Mouse (Mus musculus) urinary bladder, postnatal 0 days (tissue): ENCODE measurements around the gene Hsf4. TPM values are rescaled to one million over a fixed set of nuclear protein-coding genes. Genes with fewer than 3 reads are reported as not detected.
A peak's percentile ranks its signal among the peaks of the same experiment; 100 is the strongest.

Source experiments
- microRNA counts: library from miRNA; unstranded; fragments of <30 nt; microRNA quantifications from one replicate; lab custom pipeline; 2016
- microRNA-seq: library from miRNA; unstranded; fragments of <30 nt; microRNA quantifications from one replicate; pipeline ENCODE4, GENCODE M21; 2016
- polyA plus RNA-seq: library from polyadenylated mRNA; unstranded; fragments of >200 nt; fragmentation: Nextera tagmentation; extraction: Ambion mirVana; gene quantifications from 2 replicates; pipeline ENCODE4 v1.2.1, GENCODE M21; 2015

Gene Hsf4
- polyA plus RNA-seq: 0.30 and 0.31 TPM in 2 replicates

DNA sequence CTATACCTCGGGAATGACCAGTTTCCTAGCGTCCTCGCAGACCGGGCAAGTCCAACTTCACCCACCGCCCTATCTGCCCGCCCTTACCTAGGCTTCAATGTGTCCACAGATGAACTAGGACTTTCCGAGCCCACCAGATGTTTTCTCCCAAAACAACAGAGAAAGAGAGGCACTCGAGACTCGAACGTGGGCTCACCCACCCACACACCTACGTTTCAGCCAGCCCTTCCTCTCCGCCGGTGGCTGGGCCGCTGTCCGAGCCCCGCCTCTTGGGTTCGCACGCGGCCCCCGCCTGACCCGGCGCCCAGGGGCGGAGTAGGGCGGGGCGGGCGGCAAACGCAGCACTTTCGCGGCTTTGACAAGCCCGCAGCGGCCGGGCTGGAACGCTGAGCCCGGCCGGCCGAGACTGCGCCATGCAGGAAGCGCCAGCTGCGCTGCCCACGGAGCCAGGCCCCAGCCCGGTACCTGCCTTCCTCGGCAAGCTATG lies at the start of gene Hsf4:
TSS of gene Hsf4 (plus strand) at position 341 of the 487 bp plus-strand sequence.

DNA sequence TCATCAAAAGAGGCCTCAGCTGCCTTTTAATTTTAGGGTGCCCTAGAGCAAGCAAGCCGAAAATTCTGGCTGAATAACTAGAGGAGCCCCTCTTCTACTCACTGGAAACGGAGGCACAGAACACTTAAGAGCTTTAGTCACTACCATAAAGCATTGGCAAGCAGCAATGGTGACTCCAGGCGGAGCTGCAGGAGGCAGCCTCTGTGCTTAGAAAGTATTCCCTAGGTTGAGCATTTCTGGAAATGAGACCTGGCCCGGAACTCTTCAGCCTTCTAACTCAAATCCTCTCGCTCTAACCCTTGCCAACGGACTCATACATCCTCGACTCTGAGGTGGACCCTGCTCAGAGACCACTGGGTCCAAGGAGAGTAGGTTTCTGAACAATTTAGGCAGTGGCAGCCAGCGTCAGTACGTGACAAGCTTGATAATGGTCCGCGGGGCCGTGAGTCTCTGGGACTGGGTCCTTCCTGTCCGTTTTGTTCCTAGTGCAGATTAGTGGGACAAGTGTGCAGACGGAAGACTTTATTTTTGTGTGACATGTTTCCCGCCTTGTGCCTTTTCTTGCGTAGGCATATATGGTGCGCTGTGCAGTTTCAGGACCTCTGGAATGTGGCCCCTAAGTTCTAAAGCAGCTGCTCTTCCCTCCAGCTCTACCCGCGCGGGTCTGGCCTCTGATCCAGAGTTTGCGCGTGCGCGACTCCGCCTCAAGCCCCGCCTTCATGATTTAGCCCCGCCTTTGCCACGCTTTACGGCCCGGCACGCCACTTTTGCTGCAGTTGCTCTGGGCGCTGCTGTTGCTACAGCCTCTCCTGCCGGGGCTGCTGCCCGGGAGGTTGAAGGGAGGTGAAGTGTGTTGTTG lies 45.0 kb upstream of the Hsf4 start, which contains the start of gene D230025D16Rik:
TSS of gene D230025D16Rik (plus strand) at position 733 of the 859 bp plus-strand sequence.

DNA sequence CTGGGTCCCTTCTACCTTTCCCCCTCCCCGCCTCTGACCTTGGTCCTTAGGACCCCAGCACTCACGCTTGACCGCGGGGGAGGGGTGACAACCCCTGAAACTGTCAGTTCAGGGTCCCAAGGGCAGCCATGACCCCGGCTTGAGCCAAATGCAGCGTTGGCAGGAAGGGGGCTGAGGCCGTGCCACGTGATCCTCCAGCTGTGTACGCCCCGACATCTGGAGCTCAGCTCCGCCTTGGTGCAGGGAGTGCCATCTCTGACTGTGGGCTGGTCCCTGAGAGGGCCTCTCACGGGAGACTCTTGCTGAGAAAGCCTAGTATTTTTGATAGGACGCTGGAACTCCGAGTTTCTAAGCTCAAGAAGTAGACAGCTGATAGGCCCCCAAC lies 14.6 kb upstream of the Hsf4 start, which contains the start of gene B3gnt9:
TSS of gene B3gnt9 (minus strand) at position 188 of the 385 bp plus-strand sequence.

DNA sequence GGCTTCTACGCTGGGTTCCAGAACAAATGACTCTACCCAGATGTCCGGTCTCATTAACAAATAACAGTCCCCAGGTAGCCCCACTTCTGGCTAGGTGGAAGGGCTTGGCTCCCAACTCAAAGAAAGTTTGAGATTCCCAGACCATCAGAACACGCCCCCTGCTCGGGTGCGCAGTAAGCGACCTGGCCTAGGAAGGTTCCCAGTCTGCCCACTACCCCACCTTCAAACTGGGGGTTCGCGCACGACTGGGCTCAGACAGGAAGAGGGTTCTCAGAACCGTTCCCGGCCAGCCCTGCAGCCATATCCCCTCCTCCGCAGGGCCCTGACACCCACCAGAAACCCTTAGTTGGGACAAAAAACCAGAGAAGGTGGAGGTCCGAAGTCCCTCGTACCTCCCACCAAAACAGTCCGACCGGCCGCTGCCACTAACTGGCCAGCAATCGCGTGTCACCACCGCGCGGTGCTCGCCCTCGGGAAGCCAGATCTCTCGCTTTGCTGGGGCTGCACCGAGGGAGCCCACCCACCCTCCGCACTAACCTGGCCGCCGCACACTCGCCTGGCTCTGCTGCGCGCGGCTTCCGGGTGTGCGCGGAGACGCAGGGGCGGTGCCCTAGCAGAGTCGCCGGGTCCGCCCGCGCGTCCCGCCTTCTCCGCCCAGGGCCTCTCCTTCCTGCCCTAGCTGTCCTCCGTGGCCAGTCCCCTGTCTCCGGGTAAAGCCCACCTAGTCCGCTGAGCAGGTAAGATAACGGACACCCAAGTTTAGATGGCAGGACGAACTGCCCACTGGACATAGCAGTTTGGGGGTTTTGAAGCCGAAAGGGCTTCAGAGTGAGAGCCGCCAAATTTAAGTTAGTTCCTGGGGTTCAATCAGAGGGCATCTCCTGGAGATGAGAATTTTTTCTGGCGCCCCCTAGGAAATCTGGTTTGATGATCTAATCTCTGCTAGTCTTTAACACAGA lies 5.3 kb upstream of the Hsf4 start, which contains the start of the genes Tradd and Fbxl8:
TSS of gene Tradd (minus strand) at position 586 of the 959 bp plus-strand sequence.
TSS of gene Fbxl8 (plus strand) at position 625 of the 959 bp plus-strand sequence.

DNA sequence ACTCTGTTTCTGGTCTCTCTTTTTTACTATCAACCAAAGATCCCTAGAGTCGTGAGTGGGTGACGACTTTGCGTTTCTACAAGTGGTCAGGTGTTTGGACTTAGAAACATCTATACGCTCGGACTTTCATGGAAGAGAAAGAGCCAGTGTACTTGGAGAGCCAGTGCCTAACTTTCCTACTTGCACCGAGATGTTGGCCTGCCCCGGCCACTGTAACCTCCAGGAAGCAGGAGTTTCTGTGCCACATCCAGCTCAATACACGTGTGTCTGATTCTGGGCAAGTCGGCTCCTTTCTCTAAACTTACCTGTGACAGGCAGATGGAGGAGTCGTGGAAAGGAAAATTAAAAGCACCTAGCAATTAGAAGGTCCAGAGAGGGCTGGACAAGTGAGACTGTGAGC lies 6.2 kb downstream of the Hsf4 start, which contains the start of gene Nol3:
TSS of gene Nol3 (plus strand) at position 301 of the 400 bp plus-strand sequence.

DNA sequence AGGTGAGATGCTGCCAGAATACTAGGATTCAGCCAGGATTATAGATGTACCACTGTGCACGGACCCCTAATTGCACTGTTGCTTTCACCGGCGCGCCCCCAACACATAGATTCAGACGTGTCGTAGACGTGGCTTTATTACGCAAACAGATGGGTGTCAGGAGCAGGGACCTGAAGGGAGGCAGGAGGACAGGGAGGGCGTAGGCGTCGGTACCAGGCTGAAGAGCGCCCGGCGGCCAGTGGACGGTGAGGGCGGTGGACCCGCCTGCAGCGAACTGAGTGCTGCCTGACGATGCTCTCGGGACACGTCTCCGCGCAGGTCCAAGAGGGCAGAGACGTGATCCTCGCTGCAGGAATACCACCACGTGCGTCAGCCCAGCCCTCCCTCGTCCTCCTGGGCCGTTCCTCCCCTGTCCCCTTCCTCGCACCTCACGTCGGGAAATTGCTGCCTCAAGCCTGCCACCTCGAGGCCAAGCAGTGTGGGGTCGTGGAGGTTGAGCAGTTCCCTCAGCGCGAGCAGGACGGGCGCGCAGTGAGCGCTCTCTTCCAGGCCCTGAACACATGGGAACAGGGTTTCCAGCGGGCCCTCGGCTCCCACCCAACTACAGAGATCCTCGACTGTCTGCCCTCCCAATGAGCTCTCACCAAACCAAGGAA lies 20.3 kb downstream of the Hsf4 start, which contains the start of gene 4931428F04Rik:
TSS of gene 4931428F04Rik (minus strand) at position 60 of the 656 bp plus-strand sequence.

DNA sequence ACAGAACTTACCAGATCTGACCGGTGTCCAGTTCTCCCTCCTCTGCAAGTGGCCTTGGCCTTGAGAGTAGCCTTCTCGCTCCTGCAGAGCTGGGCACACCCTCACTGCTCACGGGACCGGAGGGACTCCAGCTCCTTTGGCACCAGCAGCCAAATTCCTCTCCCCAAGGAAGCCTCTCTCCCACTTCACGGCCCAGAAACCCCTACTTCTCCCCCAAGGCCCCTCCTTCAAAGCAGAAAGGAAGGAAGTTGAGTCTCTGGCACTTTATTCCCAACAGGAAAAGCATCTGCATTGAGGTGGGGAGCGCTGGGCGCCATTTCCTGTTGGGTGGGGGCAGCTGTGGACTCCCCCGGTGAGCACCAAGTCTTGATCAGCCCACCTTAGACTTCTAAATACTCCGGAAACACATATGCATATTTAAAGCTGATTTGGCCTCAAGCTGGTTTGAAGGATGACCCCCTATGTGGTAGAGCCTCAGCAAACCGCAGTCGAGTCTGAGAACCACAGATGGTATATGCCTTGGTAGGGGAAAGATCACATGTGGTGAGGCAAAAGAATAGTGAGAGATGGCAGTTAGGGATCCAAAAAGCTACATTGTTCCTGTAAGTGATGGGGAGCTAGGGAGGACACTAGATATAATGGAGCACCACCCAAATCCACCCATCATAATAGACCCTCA lies 26.4 kb downstream of the Hsf4 start, which contains the start of gene Exoc3l:
TSS of gene Exoc3l (minus strand) at position 207 of the 679 bp plus-strand sequence.

DNA sequence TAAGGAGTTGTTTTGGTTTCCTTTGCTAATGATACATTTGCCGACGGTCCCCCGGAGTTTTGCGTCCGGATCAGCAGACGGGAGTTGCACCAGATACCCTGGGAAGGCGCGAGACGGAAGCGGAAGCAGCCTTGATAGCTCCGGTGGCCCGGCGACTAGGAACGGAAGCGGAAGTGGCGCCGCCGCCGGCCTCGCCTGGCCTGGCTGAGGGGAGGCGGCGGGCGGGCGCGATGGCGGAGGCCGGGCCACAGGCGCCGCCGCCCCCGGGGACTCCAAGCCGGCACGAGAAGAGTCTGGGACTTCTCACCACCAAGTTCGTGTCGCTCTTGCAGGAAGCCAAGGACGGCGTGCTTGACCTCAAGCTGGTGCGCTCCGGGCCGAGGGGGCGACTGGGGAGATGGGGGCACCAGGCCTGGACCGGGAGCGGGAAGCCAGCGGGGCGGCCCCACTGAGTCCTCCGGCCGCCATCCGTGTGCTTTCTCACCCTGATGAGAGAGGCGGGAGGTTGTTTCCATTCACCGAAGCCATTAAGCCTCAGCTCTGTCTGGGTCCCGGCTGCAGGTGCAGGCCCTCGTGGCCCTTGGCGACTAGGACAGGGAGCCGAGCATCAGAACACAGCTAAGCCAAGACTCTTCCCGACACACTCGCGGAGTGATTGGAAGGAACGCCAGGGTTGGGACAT lies 28.1 kb downstream of the Hsf4 start, which contains the start of gene E2f4:
TSS of gene E2f4 (plus strand) at position 153 of the 682 bp plus-strand sequence.

DNA sequence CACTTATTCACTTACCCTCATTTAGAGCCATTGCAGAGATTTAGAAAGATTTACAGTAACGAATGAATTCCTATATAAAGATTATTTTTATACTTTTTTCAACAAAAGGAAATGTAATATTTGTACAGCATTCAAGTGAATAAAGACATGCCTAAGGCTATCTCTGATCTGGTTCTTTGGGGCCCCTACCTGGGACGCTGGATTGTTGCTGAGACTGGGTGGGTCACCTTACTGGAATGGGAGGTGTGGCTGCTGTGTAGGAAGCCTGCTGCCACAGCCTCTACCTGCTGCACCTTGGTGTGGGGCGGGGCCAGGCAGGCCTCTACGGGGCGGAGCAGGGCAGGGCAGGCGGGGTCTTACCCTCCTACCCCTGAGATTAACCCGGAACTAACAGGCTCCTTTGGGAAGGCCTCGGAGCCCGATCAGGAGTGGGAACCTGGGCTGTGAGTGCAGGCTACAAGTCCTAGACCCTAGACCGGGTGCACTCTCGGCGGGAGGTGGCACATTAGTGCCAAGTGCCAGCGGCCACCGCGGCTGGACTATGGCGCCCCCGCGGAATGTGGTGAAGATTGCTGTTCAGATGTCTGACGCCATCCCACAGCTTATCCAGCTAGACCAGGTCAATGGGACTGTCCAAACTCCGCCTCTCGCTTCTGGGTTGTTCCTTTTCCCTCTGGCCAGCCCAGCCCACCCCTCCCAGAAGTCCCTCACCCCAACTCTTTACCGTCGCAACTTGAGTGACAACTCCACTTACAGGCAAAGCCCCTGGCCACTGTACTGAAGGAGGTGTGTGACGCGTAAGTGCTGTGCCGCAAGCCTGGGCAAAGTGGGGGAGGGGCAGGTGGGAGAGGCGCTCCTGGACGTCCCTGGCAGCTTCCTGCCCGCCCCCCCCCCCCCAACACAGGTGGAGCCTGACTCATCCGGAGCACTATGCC lies 35.9 kb downstream of the Hsf4 start, which contains the start of gene Elmo3:
TSS of gene Elmo3 (plus strand) at position 391 of the 935 bp plus-strand sequence.

MicroRNAs encoded within 50 kb of the gene (microRNA counts, 519-probe panel; counts per million panel counts)
- microRNA mmu-miR-328 (lab: Ali Mortazavi, UCI): 2,806 counts per million, percentile 40 among the panel's probes with 10 or more counts

Small RNA genes within 50 kb of the gene (microRNA-seq; reads per million reads assigned to microRNA genes)
- gene Gm27320 (not detected), gene Mir328 (259 reads per million, percentile 57 among the genes with 10 or more reads in this experiment)

Other genes with a start within 250 kb of the Hsf4 start
- gene Ces3a, start 221.2 kb upstream of the Hsf4 start, polyA plus RNA-seq: 0.11 TPM in 1 of 2 replicates, not detected in the other
- gene Ces3b, start 186.0 kb upstream of the Hsf4 start, polyA plus RNA-seq: not detected in 2 replicates
- gene Ces4a, start 138.0 kb upstream of the Hsf4 start, polyA plus RNA-seq: not detected in 2 replicates
- gene Cbfb, start 99.1 kb upstream of the Hsf4 start, polyA plus RNA-seq: 21.8 and 25.9 TPM in 2 replicates
- 22.8 and 25.6 TPM in 2 replicates for gene D230025D16Rik, start 44.7 kb upstream of the Hsf4 start, polyA plus RNA-seq
- 24.2 and 26.3 TPM in 2 replicates for gene B3gnt9, start 14.6 kb upstream of the Hsf4 start, polyA plus RNA-seq
- gene Tradd, start 5.2 kb upstream of the Hsf4 start, polyA plus RNA-seq: 29.8 and 30.8 TPM in 2 replicates
- gene Fbxl8, start 5.2 kb upstream of the Hsf4 start, polyA plus RNA-seq: 5.4 and 5.7 TPM in 2 replicates
- gene Nol3, start 6.3 kb downstream of the Hsf4 start, polyA plus RNA-seq: 1.6 TPM in 2 replicates
- 1.8 and 2.2 TPM in 2 replicates for gene 4931428F04Rik, start 20.1 kb downstream of the Hsf4 start, polyA plus RNA-seq
- gene Exoc3l, start 26.3 kb downstream of the Hsf4 start, polyA plus RNA-seq: 2.0 and 3.2 TPM in 2 replicates
- 35.9 and 42.7 TPM in 2 replicates for gene E2f4, start 27.9 kb downstream of the Hsf4 start, polyA plus RNA-seq
- 12.4 and 13.3 TPM in 2 replicates for gene Elmo3, start 35.8 kb downstream of the Hsf4 start, polyA plus RNA-seq
- 2.3 and 3.2 TPM in 2 replicates for gene Lrrc29, start 56.5 kb downstream of the Hsf4 start, polyA plus RNA-seq
- 79.0 and 90.0 TPM in 2 replicates for gene Tmem208, start 56.6 kb downstream of the Hsf4 start, polyA plus RNA-seq
- 0.85 and 1.1 TPM in 2 replicates for gene Fhod1, start 78.2 kb downstream of the Hsf4 start, polyA plus RNA-seq
- gene Slc9a5, start 79.0 kb downstream of the Hsf4 start, polyA plus RNA-seq: 0.39 and 0.54 TPM in 2 replicates
- gene Plekhg4, start 103.5 kb downstream of the Hsf4 start, polyA plus RNA-seq: 0.48 and 0.92 TPM in 2 replicates
- gene Kctd19, start 143.7 kb downstream of the Hsf4 start, polyA plus RNA-seq: not detected in 2 replicates
- gene Lrrc36, start 143.8 kb downstream of the Hsf4 start, polyA plus RNA-seq: 0.14 and 0.34 TPM in 2 replicates
- gene Tppp3, start 201.7 kb downstream of the Hsf4 start, polyA plus RNA-seq: 44.9 and 57.8 TPM in 2 replicates
- 19.3 and 20.5 TPM in 2 replicates for gene Zdhhc1, start 227.1 kb downstream of the Hsf4 start, polyA plus RNA-seq
- gene Hsd11b2, start 249.0 kb downstream of the Hsf4 start, polyA plus RNA-seq: 0.51 and 0.60 TPM in 2 replicates